Mouse (Mus musculus): ENCODE measurements around the gene Ugt1a10. TPM values are rescaled to one million over a fixed set of nuclear protein-coding genes. Genes with fewer than 3 reads are reported as not detected.

Gene Ugt1a10
- polyA plus RNA-seq, 2 experiments = not detected

- Histone ChIP-seq H3K4me2 (ENCODE audit: low read depth) (peak within 1 kb of the TSS; percentile 92), H3K4me1 (replicated peaks; ENCODE audit: control insufficient read depth in 2 of 2, insufficient read depth in 2 of 2, low read length in 1 of 2) (peaks cover 28 to 34% of the 10 kb centered on the region in 2 experiments), H3K27ac (peak within 1 kb of the TSS; percentile 98), H3K4me3 (ENCODE audit: insufficient read depth in 1 of 2, low read depth in 2 of 2, low read length in 2 of 2) (peak within 1 kb of the TSS; percentile 67 to 74), H3K9ac (replicated peaks) (peak within 1 kb of the TSS; percentile 82), H3K36me3 (replicated peaks; ENCODE audit: control insufficient read depth, insufficient read depth, low read depth) (no peaks in the 10 kb centered on the region; the same call in 1 of the 2 replicates), H3K27me3 (ENCODE audit: control insufficient read depth, insufficient read depth, low read length) (no peaks in the 10 kb centered on the region), H3K9me3 (ENCODE audit: control insufficient read depth, low read length) (no peaks in the 10 kb centered on the region)
- 5% methylated on average over 62 of the region's 62 CpGs for WGBS (ENCODE audit: insufficient replicate concordance)
- DNase-seq (ENCODE audit: low read depth in 3 of 3, low spot score in 3 of 3) = peak; percentile 67 to 71 (median 69)
- TF ChIP-seq EP300 (IDR thresholded peaks at IDR 0.05; ENCODE audit: low read depth) = no peak
- TF ChIP-seq CTCF (IDR thresholded peaks at IDR 0.05; ENCODE audit: low read depth) = no peak
- peak; percentile 86 for ATAC-seq (ENCODE audit: insufficient read depth)
Measured at GRCm38 (mm10) chr1:88205294-88205922, 150.2 kb downstream of the Ugt1a10 start, which contains the start of gene Dnajb3. Gene Dnajb3 (minus strand): TSS chr1:88205782.

- DNase-seq (ENCODE audit: low read depth in 3 of 3, low spot score in 3 of 3) (peak; percentile 78 to 84 (median 81)), ATAC-seq (ENCODE audit: insufficient read depth) (peak; percentile 86)
- 20% methylated on average over 2 of the region's 2 CpGs for WGBS (ENCODE audit: insufficient replicate concordance)
- no peaks in the 10 kb centered on the region; the same call in 1 of the 2 replicates for H3K36me3 ChIP-seq (replicated peaks; ENCODE audit: control insufficient read depth, insufficient read depth, low read depth)
- peak overlapping the region; percentile 98 for H3K27ac ChIP-seq
- H3K4me1 ChIP-seq (replicated peaks; ENCODE audit: control insufficient read depth in 2 of 2, insufficient read depth in 2 of 2, low read length in 1 of 2) = peaks cover 28 to 34% of the 10 kb centered on the region in 2 experiments
- peaks cover 5% of the 10 kb centered on the region for H3K9me3 ChIP-seq (ENCODE audit: control insufficient read depth, low read length)
- TF ChIP-seq EP300 (IDR thresholded peaks at IDR 0.05; ENCODE audit: low read depth) = peak; percentile 96
- TF ChIP-seq CTCF (IDR thresholded peaks at IDR 0.05; ENCODE audit: low read depth) = no peak
- H3K4me3 ChIP-seq (ENCODE audit: insufficient read depth in 1 of 2, low read depth in 2 of 2, low read length in 2 of 2) = peak overlapping the region in 1 of 2 experiments; percentile 8; a peak in 1 of 4 replicates
- H3K4me2 ChIP-seq (ENCODE audit: low read depth) = peak overlapping the region; percentile 92
- H3K9ac ChIP-seq (replicated peaks) = peak overlapping the region; percentile 61
- no peaks in the 10 kb centered on the region for H3K27me3 ChIP-seq (ENCODE audit: control insufficient read depth, insufficient read depth, low read length)
Measured at GRCm38 (mm10) chr1:88206843-88207479, 151.8 kb downstream of the Ugt1a10 start.

- Histone ChIP-seq H3K9ac (replicated peaks) (no peak within 1 kb of the TSS), H3K27me3 (ENCODE audit: control insufficient read depth, insufficient read depth, low read length) (no peaks in the 10 kb centered on the region), H3K4me2 (ENCODE audit: low read depth) (no peak within 1 kb of the TSS), H3K36me3 (replicated peaks; ENCODE audit: control insufficient read depth, insufficient read depth, low read depth) (no peaks in the 10 kb centered on the region), H3K4me1 (replicated peaks; ENCODE audit: control insufficient read depth in 2 of 2, insufficient read depth in 2 of 2, low read length in 1 of 2) (peaks cover 16 to 19% of the 10 kb centered on the region in 2 experiments), H3K4me3 (ENCODE audit: insufficient read depth in 1 of 2, low read depth in 2 of 2, low read length in 2 of 2) (no peak within 1 kb of the TSS), H3K27ac (no peak within 1 kb of the TSS), H3K9me3 (ENCODE audit: control insufficient read depth, low read length) (peaks cover 22% of the 10 kb centered on the region)
- DNase-seq (ENCODE audit: low read depth in 3 of 3, low spot score in 3 of 3) = peak in 1 of 3 experiments; percentile 6
- TF ChIP-seq CTCF (IDR thresholded peaks at IDR 0.05; ENCODE audit: low read depth) = no peak
- no peak for TF ChIP-seq EP300 (IDR thresholded peaks at IDR 0.05; ENCODE audit: low read depth)
- WGBS (ENCODE audit: insufficient replicate concordance) = 52% methylated on average over 8 of the region's 8 CpGs
- ATAC-seq (ENCODE audit: insufficient read depth) = no peak
Measured at GRCm38 (mm10) chr1:88211812-88212211, 156.6 kb downstream of the Ugt1a10 start, which contains the start of gene Ugt1a1. Gene Ugt1a1 (plus strand): TSS chr1:88211959.

GRCm38 (mm10) chr1:88212341-88213045, 157.3 kb downstream of the Ugt1a10 start:
- no peak overlapping the region for H3K9ac ChIP-seq (replicated peaks)
- H3K4me2 ChIP-seq (ENCODE audit: low read depth) = no peak overlapping the region
- H3K9me3 ChIP-seq (ENCODE audit: control insufficient read depth, low read length) = peaks cover 26% of the 10 kb centered on the region
- H3K27ac ChIP-seq = no peak overlapping the region
- peaks cover 10 to 12% of the 10 kb centered on the region in 2 experiments for H3K4me1 ChIP-seq (replicated peaks; ENCODE audit: control insufficient read depth in 2 of 2, insufficient read depth in 2 of 2, low read length in 1 of 2)
- DNase-seq (ENCODE audit: low read depth in 3 of 3, low spot score in 3 of 3) (peak in 1 of 3 experiments; percentile 6), ATAC-seq (ENCODE audit: insufficient read depth) (no peak)
- no peaks in the 10 kb centered on the region for H3K36me3 ChIP-seq (replicated peaks; ENCODE audit: control insufficient read depth, insufficient read depth, low read depth)
- 47% methylated on average over 8 of the region's 8 CpGs for WGBS (ENCODE audit: insufficient replicate concordance)
- no peak for TF ChIP-seq CTCF (IDR thresholded peaks at IDR 0.05; ENCODE audit: low read depth)
- no peak for TF ChIP-seq EP300 (IDR thresholded peaks at IDR 0.05; ENCODE audit: low read depth)
- H3K27me3 ChIP-seq (ENCODE audit: control insufficient read depth, insufficient read depth, low read length) = no peaks in the 10 kb centered on the region
- no peak overlapping the region for H3K4me3 ChIP-seq (ENCODE audit: insufficient read depth in 1 of 2, low read depth in 2 of 2, low read length in 2 of 2)
